Mouse (Mus musculus) liver, adult 2 months (tissue): ENCODE data around the gene Cdc20b.

ENCODE experiments used
- CTCF ChIP-seq: fragments of 200-500 bp; IDR thresholded peaks from 2 replicates; pipeline ENCODE4 v1.5.1; 2011; ENCODE audit warnings: low read depth, low read length, control low read depth
- POLR2A ChIP-seq: fragments of 200-500 bp; IDR thresholded peaks from 2 replicates; pipeline ENCODE4 v1.6.1; 2011; ENCODE audit warnings: low read length, control low read depth; ENCODE audit not compliant: insufficient read depth; ENCODE audit errors: extremely low read depth

DNA sequence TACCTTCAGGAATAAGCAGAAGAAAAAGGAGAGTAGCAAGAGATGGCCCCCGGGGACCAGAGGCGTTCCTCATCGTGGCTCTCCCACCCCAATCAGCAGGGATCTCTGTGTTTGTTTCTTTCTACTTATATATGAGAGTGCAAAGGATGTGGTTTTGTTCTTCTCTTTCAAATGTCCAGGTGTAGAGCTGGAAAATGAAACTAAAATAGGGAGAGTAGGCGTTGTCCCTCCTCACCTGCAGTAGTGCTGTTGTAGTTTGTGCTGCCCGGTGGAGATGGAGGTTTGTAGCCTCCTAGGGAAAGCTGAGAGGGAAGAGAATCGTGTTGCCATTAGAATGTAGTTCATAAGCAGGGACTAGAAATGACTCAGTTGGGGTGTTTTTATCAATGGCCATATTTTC is 66.0 kb downstream of the Cdc20b start, which contains the start of gene Gzma:
- TF ChIP-seq CTCF (no peak), POLR2A (no peak)
